Mouse (Mus musculus) heart, embryonic 11.5 days (tissue): ENCODE measurements around the gene Gnb1. TPM values are rescaled to one million over a fixed set of nuclear protein-coding genes. Genes with fewer than 3 reads are reported as not detected.

ENCODE experiments used
- ATAC-seq: fragments of 200-750 bp; cut with Nextera tagmentation; replicated peaks from 2 replicates; pipeline ENCODE4 v1.8.0; 2017; ENCODE audit warnings: moderate library complexity; ENCODE audit not compliant: insufficient number of reproducible peaks, low FRiP score, low TSS enrichment
- H3K27ac ChIP-seq: fragments of 300-500 bp; sonication (generic); 2 replicates; pipeline ENCODE4 v1.5.1; 2014; ENCODE audit warnings: mild to moderate bottlenecking, low read depth, low read length
- H3K27me3 ChIP-seq: fragments of 300-500 bp; sonication (generic); 2 replicates; pipeline ENCODE4 v1.6.1; 2014; ENCODE audit warnings: mild to moderate bottlenecking, low read length, mixed read lengths; ENCODE audit not compliant: control insufficient read depth, insufficient read depth
- H3K36me3 ChIP-seq: fragments of 300-500 bp; sonication (generic); 2 replicates; pipeline ENCODE4 v1.6.1; 2014; ENCODE audit warnings: mild to moderate bottlenecking, low read length, moderate library complexity, mixed read lengths; ENCODE audit not compliant: control insufficient read depth, insufficient read depth
- H3K4me1 ChIP-seq: fragments of 300-500 bp; sonication (generic); 2 replicates; pipeline ENCODE4 v1.6.1; 2014; ENCODE audit warnings: low read length; ENCODE audit not compliant: control insufficient read depth, insufficient read depth
- H3K4me2 ChIP-seq: fragments of 300-500 bp; sonication (generic); 2 replicates; pipeline ENCODE4 v1.6.1; 2014; ENCODE audit warnings: mild to moderate bottlenecking, moderate library complexity
- H3K4me3 ChIP-seq: fragments of 300-500 bp; sonication (generic); 2 replicates; pipeline ENCODE4 v1.5.1; 2014; ENCODE audit warnings: low read depth, low read length
- H3K9ac ChIP-seq: fragments of 300-500 bp; sonication (generic); 2 replicates; pipeline ENCODE4 v1.6.1; 2014; ENCODE audit warnings: mild to moderate bottlenecking, low read depth, low read length, moderate library complexity
- H3K9me3 ChIP-seq: fragments of 300-500 bp; sonication (generic); replicated peaks from 2 replicates; pipeline ENCODE4 v1.6.1; 2016; ENCODE audit warnings: low read length; ENCODE audit not compliant: control insufficient read depth
- WGBS: fragments of 180-500 bp; shearing (Covaris S2); extraction: QIAGEN DNeasy Blood & Tissue Kit; methylation state at CpG from one replicate; pipeline ENCODE4 v1.1.7; 2014; ENCODE audit not compliant: insufficient replicate concordance; 5-methylcytosine and 5-hydroxymethylcytosine counted together
- polyA plus RNA-seq: library from polyadenylated mRNA; unstranded; fragments of >200 nt; fragmentation: Nextera tagmentation; extraction: Ambion mirVana; gene quantifications from 2 replicates; pipeline ENCODE4 v1.2.1, GENCODE M21; 2014

Gnb1 gene
- 410 and 416 TPM in 2 replicates for polyA plus RNA-seq

DNA sequence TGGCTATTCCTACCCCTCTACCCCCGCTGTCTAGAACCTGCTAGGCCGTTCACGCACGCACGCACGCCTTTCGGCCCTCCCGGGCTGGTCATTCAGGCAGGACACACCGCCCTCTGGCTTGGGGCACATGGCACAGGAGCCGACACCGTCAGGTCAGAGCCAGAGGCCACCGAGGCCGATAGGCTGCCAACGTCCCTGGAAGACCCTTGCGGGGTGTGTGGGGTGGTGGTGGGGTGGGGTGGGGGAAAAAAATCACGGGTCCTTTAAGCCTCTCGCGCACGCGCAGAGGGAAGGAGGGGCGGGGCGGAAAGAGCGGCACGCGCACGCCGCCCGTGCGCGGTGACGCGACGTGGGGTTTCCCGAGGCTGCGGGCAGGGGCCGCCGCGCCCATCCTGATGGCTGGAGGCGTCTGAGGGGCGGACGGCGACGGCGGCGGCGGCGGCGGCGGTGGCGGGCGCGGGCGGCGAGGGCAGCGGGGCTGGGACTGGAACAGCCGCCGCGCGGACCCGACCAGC is at the start of gene Gnb1:
Gnb1 (plus strand) TSS at position 372 of the 515 bp plus-strand sequence.
- ATAC-seq = peak; percentile 80
- Histone ChIP-seq H3K4me2 (peak within 1 kb of the TSS; percentile 81), H3K9ac (peak within 1 kb of the TSS; percentile 99), H3K36me3 (no peaks in the 10 kb centered on the region), H3K27ac (peak within 1 kb of the TSS; percentile 91), H3K4me1 (peaks cover 45% of the 10 kb centered on the region), H3K4me3 (peak within 1 kb of the TSS; percentile 71), H3K9me3 (no peaks in the 10 kb centered on the region), H3K27me3 (no peaks in the 10 kb centered on the region)
- under 1% methylated on average over 42 of the region's 60 CpGs for WGBS

- 59% methylated on average over 3 of the region's 3 CpGs for WGBS
- no peak overlapping the region for H3K4me2 ChIP-seq
- H3K27ac ChIP-seq = no peak overlapping the region
- H3K4me1 ChIP-seq = no peaks in the 10 kb centered on the region
- H3K4me3 ChIP-seq = no peak overlapping the region
- H3K36me3 ChIP-seq = no peaks in the 10 kb centered on the region
- no peak for ATAC-seq
- no peak overlapping the region for H3K9ac ChIP-seq
- H3K27me3 ChIP-seq = no peaks in the 10 kb centered on the region
- no peaks in the 10 kb centered on the region for H3K9me3 ChIP-seq
Observed at GRCm38 (mm10) chr4:155442808-155443207, 48.4 kb upstream of the Gnb1 start.

DNA sequence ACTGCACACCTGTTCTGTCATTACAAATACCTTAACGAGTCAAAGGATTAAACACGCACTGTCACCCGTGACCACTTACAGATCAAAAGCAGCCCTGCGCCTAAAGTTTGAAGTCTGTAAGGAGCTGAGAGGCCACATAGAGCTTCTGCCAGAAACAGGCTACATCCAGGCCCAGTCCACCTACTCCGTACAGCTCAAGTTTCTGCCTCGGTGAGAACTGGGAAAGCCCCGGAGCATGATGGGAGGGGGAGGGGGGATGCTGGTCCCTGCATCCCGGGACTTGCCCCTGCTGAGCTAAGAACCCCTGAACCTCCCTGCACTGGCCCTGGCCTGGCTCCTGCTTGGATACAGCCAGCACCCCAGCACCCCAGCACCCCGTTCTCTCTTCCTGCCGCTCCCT is 39.6 kb upstream of the Gnb1 start:
- H3K4me2 ChIP-seq = no peak overlapping the region
- ATAC-seq = no peak
- 35% methylated on average over 10 of the region's 10 CpGs for whole genome bisulfite sequencing

GRCm38 (mm10) chr4:155458575-155458974 is 32.6 kb upstream of the Gnb1 start:
- no peaks in the 10 kb centered on the region for H3K4me1 ChIP-seq
- H3K9me3 ChIP-seq = no peaks in the 10 kb centered on the region
- no peak for ATAC-seq
- H3K4me3 ChIP-seq = no peak overlapping the region
- H3K27ac ChIP-seq = no peak overlapping the region
- WGBS = 71% methylated on average over 5 of the region's 5 CpGs
- no peaks in the 10 kb centered on the region for H3K36me3 ChIP-seq
- H3K27me3 ChIP-seq = 0 out of 2 replicates have a peak, but pooled peaks cover 5% of the 10 kb centered on the region
- H3K4me2 ChIP-seq = no peak overlapping the region
- no peak overlapping the region for H3K9ac ChIP-seq

More for the DNA sequence above, 39.6 kb upstream of the Gnb1 start:
- H3K4me1 ChIP-seq = no peaks in the 10 kb centered on the region
- no peaks in the 10 kb centered on the region for H3K36me3 ChIP-seq
- H3K9me3 ChIP-seq = no peaks in the 10 kb centered on the region
- no peak overlapping the region for H3K4me3 ChIP-seq
- no peak overlapping the region for H3K9ac ChIP-seq
- H3K27ac ChIP-seq = no peak overlapping the region
- no peaks in the 10 kb centered on the region for H3K27me3 ChIP-seq

- no peak overlapping the region for H3K27ac ChIP-seq
- H3K9ac ChIP-seq = no peak overlapping the region
- 70% methylated on average over 13 of the region's 13 CpGs for WGBS
- no peaks in the 10 kb centered on the region for H3K9me3 ChIP-seq
- H3K4me3 ChIP-seq = no peak overlapping the region
- ATAC-seq = no peak
- H3K36me3 ChIP-seq = no peaks in the 10 kb centered on the region
- H3K4me1 ChIP-seq = no peaks in the 10 kb centered on the region
- no peak overlapping the region for H3K4me2 ChIP-seq
- peaks cover 5% of the 10 kb centered on the region; the same call in 1 of the 2 replicates for H3K27me3 ChIP-seq
Observed at GRCm38 (mm10) chr4:155463050-155463449, 28.1 kb upstream of the Gnb1 start.

- WGBS = 85% methylated on average over 6 of the region's 6 CpGs
- Histone ChIP-seq H3K27me3 (peaks cover 5% of the 10 kb centered on the region; the same call in 1 of the 2 replicates), H3K9me3 (no peaks in the 10 kb centered on the region), H3K9ac (no peak overlapping the region), H3K36me3 (no peaks in the 10 kb centered on the region), H3K4me2 (no peak overlapping the region), H3K27ac (no peak overlapping the region), H3K4me3 (no peak overlapping the region), H3K4me1 (no peaks in the 10 kb centered on the region)
- no peak for ATAC-seq
Observed at GRCm38 (mm10) chr4:155463611-155464010, 27.6 kb upstream of the Gnb1 start.

DNA sequence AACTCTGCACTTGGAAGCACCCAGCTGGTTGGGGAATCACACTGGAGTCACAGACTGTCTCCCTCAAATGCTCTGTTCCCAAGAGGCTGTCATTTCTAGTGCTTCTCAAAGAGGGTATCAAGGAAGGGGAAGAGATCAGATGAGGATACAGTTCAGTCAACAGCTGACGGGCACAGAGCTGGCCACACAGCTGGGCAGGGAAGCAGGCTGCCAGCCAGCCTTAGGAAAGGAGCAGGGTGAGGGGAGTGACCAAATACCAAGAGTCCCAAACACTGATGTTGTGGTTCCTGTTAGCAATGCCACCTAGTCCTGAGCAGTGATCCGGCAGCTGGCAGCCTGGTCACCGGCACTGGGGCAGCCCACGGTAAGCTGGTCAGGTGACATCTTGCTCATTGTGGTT is 27.1 kb upstream of the Gnb1 start:
- Histone ChIP-seq H3K27ac (no peak overlapping the region), H3K4me2 (no peak overlapping the region), H3K4me1 (peaks cover 2% of the 10 kb centered on the region; the same call in 1 of the 2 replicates), H3K27me3 (peaks cover 5% of the 10 kb centered on the region), H3K36me3 (no peaks in the 10 kb centered on the region), H3K9ac (no peak overlapping the region), H3K4me3 (no peak overlapping the region), H3K9me3 (no peaks in the 10 kb centered on the region)
- WGBS = 82% methylated on average over 4 of the region's 4 CpGs
- ATAC-seq = no peak

DNA sequence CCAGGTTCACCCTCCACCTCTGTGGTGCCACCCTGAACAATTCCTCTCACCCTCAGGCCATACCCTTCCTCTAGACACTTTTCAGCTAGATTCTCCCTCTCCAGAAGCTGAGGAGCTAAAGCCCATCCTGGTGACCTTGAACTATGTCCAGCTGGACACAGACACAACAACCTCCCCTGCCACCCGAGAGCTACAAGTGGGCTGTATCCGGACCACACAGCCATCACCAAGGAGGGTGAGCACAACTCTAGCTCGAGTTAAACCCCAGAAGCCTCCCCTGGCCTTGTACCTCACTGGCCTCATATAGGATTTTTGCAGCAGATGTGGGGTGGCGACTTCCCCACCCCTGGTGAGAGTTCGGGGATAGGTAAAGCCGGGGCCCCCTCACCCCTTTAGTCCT is 25.6 kb upstream of the Gnb1 start:
- H3K27me3 ChIP-seq = peaks cover 16% of the 10 kb centered on the region
- no peak overlapping the region for H3K27ac ChIP-seq
- H3K4me2 ChIP-seq = no peak overlapping the region
- H3K4me1 ChIP-seq = peaks cover 5% of the 10 kb centered on the region; the same call in 1 of the 2 replicates
- ATAC-seq = no peak
- 62% methylated on average over 6 of the region's 6 CpGs for whole genome bisulfite sequencing
- no peaks in the 10 kb centered on the region for H3K9me3 ChIP-seq
- no peak overlapping the region for H3K4me3 ChIP-seq
- no peak overlapping the region for H3K9ac ChIP-seq
- H3K36me3 ChIP-seq = no peaks in the 10 kb centered on the region

DNA sequence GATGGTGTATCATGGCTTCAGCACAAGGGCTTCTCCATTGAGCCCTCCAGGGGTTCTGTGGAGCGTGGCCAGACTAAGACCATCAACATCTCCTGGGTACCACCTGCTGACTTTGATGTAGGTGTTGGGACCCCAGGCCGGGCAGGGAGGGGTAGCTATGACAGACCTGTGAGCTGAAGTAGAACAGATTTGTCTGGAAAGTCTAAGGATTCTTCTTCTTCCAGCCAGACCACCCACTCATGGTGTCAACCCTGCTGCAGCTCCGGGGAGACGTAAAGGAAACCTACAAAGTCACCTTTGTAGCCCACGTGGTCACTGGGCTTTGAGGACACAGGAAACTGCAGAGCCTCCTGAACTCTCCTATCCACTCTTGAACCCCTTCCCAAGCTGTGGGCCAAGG is 25.1 kb upstream of the Gnb1 start:
- no peak overlapping the region for H3K4me3 ChIP-seq
- H3K4me2 ChIP-seq = no peak overlapping the region
- H3K9ac ChIP-seq = no peak overlapping the region
- H3K27me3 ChIP-seq = peaks cover 16% of the 10 kb centered on the region
- H3K9me3 ChIP-seq = no peaks in the 10 kb centered on the region
- no peak overlapping the region for H3K27ac ChIP-seq
- H3K4me1 ChIP-seq = peaks cover 5% of the 10 kb centered on the region; the same call in 1 of the 2 replicates
- WGBS = 71% methylated on average over 5 of the region's 5 CpGs
- no peak for ATAC-seq
- H3K36me3 ChIP-seq = no peaks in the 10 kb centered on the region
